Mouse (Mus musculus): Measurements from ENCODE around the gene Tas2r135.

Gene Tas2r135

DNA sequence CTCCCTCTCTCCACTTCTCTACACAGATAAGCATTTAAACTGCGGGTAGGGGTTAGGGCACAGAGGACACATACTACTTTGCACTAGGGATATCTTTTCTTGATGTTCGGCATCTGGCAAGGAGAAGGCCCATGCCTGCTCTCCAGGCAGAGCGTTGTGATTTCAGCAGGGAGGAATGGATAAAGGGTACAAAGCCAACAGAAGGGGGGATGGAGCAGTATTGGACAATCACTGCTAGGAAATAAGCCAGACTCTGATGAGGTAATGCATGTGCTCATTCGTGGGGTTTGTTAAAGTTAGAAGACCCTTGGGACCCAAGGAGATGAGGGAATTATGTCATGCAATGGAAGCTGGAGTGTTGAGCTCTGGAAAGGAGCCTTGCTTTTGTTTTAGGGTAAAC is 30.5 kb upstream of the Tas2r135 start:
- no peak for DNase-seq

DNA sequence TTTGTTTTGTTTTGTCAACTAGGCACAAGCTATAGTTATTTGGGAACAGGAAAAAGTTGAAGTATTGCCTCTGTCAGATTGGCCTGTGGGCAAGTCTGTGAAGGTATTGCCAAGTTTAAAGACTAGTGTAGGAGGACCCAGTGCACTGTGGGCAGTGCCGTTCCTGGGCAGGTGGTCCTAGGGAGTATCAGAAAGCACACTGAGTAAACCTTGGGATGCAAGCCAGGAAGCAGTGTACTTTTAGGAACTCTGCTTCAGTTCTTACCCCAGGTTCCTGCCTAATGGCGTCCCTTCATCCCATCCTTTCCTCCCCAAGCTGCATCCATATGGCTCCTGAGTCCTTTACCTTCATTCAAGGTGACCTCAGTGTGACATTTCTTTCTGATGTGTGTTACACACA is 30.1 kb upstream of the Tas2r135 start:
- no peak for DNase-seq

DNA sequence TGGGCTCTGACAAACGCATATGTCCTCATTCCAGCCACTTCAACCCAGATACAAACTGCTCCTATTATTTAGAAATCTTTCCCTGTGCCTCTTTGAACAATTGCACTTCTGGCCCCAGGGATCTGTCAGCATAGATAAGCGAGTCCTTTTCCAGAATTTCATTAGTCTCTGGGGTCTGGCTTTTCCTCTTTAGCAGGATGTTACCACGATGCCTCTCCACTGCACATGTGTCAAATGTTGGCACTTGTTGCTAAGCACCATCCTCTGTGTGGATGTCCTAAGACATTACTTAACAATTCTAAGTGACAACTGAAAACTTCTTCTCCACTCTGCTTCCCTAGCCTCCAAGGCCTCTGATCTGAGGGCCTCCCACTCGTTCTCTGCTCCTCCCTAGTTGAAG is 29.2 kb upstream of the Tas2r135 start:
- no peak for DNase-seq

DNA sequence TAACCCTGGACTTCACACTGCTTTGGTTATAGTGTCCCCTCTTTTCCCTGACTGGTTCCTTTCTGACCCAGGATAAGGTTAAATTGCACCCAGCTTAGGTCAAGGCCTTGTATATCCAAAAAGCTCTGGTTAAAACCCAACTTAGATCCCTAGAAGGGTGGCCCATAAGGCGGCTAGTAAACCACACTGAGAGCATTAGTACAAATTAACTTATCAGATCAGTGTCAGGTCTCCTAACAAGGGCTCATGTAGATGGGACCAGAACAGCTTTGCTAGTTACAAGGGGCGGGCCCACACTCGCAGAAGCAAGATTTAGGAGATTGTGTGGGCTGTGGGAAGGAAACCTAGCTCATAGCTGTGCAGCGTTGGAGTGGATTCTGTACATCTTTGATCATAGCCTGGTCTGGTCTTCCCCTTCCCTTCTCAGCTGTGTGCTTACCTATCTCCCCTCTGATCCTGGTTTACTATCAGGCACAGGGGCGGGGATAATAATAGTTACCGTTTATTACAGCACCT is 28.7 kb upstream of the Tas2r135 start:
- no peak for DNase-seq

DNA sequence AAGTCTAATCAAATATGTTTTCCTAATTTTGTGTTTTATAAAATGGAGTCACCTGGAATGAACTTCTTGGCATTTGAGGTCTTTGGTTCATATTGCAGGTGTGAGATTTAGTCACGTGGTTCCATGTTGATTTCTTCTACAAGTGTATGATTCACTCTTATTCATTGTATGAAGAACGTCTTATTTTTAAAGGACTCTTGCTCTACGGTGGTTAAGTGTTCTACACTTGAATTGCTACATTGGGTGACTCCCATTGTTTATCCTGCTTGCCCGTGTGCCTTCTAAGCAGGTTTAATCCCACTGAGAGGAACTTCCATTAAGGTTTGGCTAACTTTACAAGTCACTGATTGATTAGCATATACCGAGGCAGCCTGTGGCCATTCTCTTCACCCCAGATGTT is 28.0 kb upstream of the Tas2r135 start:
- DNase-seq: no peak

DNA sequence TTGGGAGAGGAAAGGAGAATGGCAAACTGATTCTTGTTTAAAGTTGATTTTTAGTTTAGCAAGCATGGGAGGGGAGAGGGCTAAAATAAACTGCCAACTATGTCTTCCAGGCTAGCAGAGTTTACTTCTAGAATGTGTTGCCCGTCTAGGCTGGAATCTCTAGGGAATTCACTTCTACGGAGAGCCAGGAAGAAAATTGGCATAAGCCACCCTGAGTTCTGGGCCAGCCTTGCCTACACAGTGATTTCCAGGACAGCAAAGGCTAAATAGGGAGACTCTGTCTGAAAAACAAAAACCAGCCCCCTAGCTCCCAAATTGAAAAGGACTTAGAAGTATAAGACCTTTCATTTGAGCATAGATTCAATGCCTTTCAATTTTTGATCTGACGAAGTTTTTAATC is 25.7 kb upstream of the Tas2r135 start:
- DNase-seq: no peak

DNA sequence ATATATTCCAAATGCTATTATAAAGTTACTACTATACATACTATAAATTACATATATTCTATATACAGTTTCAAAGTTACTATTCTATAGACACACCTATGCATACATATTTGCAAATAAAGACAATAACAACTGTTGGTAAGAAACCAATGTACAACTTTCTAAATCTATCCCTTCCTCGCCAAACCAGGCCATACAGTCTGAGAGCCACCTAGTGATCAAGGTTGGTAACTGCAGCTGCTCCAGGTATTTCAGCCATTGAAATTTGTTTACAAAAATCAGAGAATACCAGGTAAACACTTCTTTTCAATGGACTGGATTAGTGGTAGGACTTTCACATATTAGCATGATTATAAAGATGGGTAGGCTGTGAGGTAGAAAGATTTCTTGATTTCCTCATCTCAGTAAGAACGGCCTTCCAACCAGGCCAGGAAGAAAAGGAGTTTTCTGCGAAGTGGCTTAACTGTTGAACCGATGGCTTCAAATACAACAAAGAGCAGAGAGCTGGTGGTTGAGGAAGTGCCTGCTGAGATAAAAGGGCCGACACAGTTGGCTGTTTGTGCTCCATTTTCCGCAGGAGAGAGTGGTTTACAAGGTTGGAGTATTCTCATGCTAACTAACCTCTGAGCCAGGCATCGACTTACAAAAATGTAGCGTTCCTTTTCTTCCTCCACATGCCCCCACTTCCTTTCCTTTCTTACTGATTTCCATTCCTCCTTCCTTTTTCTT is 24.7 kb upstream of the Tas2r135 start:
- DNase-seq: no peak

DNA sequence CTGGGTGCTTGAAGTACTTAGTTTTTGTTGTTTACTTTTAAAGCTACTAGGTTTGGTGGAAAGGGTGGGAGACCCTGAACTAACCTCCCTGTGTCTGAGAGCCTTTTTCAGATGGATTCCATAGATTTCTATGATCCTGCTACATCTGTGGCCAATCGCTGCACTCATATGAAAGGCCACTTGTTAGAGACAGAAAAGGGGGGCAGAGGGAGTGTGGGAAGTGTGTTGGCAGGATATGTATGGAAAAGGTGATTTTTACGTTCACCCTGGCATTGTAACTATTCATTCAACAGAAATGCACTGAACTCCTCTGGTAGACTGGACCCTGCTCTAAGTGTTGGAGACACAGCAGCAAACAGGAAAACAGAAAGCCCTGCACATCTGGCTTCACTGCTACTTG is 24.0 kb upstream of the Tas2r135 start:
- no peak for DNase-seq

DNA sequence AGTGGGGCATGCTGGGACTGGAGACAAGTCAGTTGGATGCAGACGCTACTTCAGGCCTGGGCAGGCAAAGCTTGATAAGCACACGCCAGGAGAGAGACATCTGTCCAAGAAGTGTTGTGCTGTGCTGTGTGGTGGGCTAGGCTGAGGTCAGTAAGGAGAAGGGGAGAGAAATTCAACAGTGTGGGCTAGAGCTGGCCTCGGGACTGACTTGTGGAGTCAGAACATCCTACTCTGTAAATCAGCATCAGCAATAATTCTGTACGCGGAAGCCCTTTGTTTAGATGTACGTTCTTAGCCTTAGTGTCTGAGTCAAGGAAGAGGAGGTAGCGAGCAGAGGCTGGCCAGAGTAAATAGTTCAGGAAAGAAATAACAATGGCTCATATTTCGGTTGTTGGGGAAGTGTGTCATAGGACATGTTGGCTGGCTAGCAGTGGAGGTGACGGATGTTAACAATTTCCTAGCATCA is 23.3 kb upstream of the Tas2r135 start:
- no peak for DNase-seq

DNA sequence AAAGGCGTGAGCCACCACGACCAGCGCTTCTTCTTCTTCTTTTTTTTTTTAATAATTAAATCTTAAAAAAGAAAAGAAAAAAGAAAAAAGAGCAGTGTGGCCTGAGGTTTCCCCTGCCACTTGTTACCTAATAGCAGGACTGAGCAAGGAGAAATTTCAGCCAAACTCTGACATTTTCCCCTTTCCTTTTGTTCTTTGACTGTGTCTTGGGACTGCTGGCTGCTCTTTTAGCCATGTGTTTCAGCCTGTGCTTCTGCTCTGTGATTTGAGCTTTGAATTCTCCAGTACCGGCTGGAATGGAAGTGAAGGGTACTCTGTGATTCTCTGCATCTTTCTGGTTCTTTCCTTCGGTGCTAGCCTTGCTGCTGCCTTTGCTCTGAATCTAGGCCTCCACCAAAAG is 21.9 kb upstream of the Tas2r135 start:
- DNase-seq: no peak

DNA sequence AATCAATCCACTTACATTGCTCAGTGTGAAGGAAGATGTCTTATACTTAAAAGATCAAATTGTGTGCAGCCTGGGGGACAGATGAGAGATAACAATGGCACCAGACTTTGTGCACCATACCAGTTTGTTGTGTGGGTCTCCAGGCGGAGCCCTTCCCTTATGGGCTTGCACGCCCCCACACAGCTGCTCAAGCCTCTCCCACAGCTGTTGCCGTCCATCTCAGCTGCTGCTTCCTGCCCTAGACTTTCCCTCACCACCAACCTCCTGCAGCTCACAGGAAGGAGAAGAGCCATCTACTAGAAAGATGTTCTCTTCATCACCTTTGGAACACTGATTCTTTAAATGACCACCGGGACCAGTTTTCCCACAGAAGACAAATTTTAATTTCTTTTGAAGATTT is 19.6 kb upstream of the Tas2r135 start:
- no peak for DNase-seq

DNA sequence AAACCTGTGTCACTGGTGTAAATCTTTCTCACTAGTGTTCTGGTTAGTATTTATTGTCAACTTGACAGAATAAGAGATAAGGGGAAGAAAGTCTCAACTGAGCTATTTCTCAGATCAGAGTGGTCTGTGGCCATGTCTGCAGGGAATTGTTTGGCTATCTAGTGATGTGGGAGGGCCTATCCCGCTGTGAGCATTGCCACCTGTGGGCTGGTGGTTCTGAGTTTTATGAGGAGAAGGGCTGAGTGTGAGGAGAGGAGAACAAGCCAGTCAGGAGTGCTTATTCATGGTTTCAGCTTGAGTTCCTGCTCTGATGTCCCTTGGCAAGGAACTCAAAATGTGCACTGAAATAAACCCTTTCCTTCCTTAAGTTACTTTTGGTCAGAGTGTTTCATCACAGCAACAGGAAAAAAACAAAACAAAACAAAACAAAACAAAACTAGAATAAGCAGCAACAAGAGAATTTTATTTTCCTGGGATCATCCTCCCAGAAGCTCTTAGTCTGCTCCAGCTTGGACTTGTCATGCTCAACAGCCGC is 13.4 kb upstream of the Tas2r135 start:
- DNase-seq: peak in 1 of 2 experiments; percentile 38

DNA sequence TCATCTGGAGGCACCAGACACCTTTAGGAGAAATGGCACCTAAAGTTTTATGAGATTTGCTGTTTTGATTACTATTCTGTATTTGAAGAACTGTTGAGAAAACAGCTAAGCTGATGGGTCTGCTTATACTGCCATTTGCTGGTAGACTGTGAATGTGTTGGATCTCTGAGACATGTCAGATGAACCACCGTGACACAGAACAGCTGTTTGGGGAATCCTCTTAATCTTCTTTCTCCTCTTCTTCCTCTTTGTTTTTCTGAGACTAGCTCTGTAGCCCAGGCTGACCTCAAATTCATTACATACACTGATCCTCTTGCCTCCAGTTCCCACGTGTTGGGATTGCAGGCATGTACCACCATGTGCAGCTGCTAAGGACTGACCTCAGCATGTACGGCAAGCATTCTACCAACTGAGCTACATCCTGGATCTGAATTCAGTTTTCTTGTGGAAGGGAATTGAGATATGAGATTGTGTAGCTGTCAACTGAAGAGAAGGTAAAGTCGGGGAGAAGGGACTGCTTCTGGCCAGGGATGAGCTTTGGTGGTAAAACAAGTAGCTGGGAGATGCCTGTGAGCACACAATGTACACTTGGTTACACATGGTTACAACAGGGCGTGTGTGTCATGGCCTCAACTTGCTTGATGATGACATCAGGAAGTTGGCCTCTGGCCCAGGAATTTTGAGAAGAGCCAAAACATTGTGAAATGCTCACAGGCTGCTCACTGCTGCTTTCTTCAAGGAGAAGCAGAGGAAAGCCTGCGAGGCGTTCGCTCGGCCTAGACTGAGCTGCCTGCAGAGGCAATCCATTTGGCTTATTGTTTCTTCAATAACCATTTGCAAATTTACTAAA is 9.0 kb upstream of the Tas2r135 start:
- peak; percentile 93 to 94 for DNase-seq

DNA sequence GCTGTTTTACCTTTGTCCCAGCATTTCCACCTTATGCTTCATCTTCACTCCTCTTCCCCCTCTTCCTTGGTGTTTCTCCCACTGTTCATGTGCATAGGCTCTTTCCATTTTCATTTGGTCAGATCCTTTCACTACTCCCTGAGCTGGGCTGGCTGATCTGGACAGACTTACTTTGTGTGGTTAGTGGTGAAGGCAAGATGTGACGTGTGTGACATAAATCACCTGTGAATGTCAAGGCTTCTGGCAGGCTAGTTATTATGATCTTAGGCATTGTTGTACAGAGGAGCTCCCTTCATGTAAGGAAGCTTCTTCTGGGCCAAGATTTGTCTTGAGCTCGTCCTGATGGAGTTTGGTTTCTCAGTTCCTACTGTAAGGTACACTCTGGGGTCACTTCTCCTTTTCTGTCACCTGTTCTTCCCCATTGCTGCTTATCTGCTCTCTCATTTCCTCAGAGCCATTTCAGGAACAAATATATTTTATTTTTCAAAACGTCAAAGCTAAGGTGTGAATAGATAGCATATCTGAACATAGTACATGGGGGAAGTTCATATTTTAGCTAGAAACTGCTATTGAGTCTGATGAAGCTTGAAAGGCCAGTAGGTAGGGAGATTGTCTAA is 8.1 kb upstream of the Tas2r135 start:
- DNase-seq: no peak

DNA sequence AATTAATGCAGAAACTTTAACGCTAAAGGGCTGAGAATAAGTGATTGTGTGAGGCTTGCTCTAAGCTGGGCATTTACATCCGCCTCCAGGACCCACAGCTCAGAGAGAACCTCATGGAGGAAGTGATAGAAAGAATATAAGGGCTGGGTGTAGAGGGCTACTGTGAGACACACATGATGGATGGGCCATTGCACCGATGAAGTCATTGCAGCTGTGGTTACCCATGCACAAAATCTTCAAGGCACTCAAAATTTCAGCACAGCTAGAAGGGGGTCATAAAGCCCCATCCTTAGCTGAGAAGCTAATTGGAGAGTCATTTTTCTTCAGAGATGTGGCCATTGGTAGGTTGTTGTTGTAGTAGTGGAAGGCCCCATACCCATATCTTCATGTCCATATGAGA is 6.9 kb upstream of the Tas2r135 start:
- no peak for DNase-seq

DNA sequence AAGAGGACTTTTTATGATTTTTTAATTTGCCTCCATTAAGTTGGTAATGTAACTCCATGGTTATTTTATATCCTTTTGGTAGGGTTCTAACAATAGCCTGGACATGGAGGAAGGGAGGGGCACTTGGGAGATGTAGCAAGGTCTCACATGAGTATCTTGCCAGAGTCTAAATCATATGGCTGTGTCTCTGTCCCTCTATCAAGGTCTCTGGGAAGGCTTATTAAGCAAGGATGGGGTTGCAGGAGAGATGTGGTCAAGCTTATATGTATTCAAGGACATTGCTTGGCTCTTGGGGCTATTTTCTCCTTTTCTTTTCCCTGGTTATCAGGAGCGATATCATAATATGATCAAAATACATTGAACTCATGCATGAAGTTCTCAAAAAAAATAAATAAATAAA is 6.2 kb upstream of the Tas2r135 start:
- no peak for DNase-seq

DNA sequence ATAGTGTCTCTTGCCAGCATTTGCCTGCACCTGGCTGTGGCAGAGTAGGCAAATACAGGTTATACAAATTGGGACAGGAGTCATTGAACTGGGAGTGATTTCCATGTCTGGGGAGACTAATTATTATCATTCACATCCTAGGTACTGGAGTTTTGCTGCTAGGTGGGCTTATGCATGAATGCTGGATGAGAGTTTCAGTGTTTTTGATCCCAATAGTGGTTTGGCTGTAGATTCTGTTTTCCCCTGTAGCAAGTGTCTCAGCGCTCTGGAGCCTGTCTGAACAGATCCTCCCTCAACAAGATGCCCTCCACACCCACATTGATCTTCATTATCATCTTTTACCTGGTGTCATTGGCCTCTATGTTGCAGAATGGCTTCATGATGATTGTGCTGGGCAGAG is 5.3 kb upstream of the Tas2r135 start, which contains the start of gene Tas2r143:
Tas2r143 (plus strand) TSS at position 301 of the 400 bp plus-strand sequence.
- no peak for DNase-seq

DNA sequence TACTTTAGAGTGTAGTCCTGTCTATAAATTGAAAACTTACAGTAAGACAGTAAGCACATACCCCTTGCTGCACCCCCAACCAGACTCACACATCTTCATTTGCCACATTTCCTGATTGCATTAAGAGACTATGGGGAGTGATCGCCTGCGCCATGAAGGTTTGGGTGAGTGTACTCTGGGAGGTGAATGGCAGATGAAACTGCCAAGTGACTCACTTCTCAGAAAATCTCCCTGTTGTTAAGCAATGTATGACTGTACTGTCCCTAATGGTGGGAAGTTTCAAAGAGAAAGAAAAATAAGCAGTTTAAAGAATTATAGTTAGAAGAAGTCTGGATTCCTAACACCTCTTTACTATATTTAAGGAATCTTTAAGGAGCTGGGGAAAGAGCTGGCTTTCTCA is 14.2 kb downstream of the Tas2r135 start:
- no peak for DNase-seq

DNA sequence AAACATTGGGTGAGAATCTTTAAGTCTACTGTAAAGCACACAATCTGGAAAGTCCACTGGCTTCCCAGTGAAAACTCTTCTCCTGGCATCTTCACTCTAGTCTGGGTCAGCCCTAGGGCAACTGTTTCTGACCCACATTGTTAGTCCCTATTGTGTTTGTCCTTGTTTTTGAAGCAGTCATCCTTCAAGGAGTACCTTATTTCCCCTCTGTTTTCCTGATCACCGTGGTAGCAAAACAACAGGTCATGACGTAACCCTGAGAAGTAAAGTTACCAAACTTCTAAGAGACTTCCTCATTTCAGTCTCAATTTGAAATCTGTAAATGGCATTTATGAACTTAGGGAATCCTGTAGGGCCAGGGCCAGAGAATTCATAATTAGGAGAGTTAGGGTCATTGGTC is 16.2 kb downstream of the Tas2r135 start:
- peak in 1 of 2 experiments; percentile 48 for DNase-seq

DNA sequence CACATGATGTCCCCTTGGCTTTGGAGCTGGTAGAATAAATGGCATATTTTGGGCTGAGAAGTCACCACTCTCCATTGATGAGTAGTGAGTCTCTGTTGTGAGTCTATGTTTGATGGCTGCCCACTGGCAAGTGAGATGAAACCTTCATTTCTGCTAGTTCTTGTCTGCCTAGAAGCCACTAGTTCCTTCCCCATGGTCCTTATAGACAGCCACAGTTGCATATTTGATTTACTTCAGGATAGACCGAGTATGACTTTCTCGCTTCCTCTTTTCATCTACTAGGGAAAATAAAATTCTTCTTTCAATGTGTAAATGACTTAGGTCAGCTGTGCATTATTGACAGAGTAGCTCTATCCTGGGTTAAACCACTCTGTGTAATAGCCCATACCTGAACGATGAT is 19.2 kb downstream of the Tas2r135 start:
- DNase-seq: no peak

DNA sequence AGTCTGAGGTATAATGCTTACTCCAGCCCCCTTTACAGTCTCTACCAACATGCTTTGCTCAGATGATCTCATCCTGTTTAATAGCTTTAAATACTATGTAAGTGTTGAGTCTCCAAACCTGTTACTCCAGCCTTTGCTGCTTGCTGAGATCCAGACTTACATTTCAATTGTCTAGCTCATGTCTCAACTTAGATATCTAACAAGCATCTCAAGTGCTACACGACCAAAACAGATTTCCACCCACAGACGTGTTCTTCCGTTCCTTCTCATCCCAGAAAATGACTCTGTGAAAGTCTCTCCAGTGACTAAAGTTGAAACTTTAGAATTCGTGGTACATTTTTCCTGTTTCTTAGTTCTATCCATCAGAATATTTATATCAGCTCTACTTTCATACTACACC is 21.1 kb downstream of the Tas2r135 start:
- DNase-seq: no peak

DNA sequence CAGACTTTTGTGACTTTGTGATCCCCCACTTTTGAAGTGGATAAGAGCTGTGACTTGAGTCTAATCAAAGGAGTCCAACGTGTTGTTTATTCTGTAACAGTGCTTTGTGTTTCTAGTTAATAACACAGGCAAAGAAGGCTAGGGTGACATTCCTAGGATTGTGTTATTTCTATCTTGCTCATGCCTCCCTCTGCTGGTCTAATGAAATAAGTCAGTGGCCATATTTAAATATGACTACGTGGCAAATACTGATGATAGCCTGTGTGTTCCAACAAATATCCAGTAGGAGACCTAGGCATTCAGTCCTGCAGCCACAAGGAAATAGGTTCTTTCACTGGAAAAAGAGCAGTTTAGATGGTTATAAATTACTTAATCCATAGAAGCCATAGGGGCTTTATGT is 28.3 kb downstream of the Tas2r135 start:
- DNase-seq: no peak

DNA sequence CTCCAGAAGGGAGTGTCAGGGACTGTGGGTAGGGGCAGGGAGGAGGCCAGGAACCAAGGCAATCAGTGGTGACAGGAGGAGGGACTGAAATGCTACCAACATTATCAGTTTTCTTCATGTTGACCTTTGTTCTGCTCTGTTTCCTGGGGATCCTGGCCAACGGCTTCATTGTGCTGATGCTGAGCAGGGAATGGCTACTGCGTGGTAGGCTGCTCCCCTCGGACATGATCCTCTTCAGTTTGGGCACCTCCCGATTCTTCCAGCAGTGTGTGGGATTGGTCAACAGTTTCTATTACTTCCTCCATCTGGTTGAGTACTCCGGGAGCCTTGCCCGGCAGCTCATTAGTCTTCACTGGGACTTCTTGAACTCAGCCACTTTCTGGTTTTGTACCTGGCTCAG is 29.2 kb downstream of the Tas2r135 start, which contains the start of gene Tas2r126:
Tas2r126 (plus strand) TSS at position 90 of the 400 bp plus-strand sequence.
- DNase-seq: peak in 1 of 2 experiments; percentile 8

Data from lung, adult 18-20 months (tissue).